Mouse (Mus musculus): Measurements from ENCODE around the gene 4930452B06Rik. TPM values are rescaled to one million over a fixed set of nuclear protein-coding genes. Genes with fewer than 3 reads are reported as not detected.
A peak's percentile ranks its signal among the peaks of the same experiment; 100 is the strongest.

The 4930452B06Rik gene
- polyA plus RNA-seq, 1 experiment: 3.8 TPM

GRCm38 (mm10) chr14:8472884-8473283, 193.2 kb downstream of the 4930452B06Rik start:
- Histone ChIP-seq H3K4me1 (ENCODE audit: control insufficient read depth, insufficient read depth, low read length) (peaks cover 2% of the 10 kb centered on the region; the same call in 1 of the 2 replicates), H3K27ac (ENCODE audit: insufficient read depth, low read length) (no peak overlapping the region), H3K4me3 (ENCODE audit: insufficient read depth, low read length) (no peak overlapping the region)
- no peak for TF ChIP-seq CTCF (IDR thresholded peaks at IDR 0.05; ENCODE audit: extremely low read depth, insufficient read depth, low read length)
- no peak for TF ChIP-seq POLR2A (IDR thresholded peaks at IDR 0.05; ENCODE audit: extremely low read depth, insufficient read depth, low read length)

GRCm38 (mm10) chr14:8464401-8465154, 201.5 kb downstream of the 4930452B06Rik start:
- H3K4me3 ChIP-seq (ENCODE audit: insufficient read depth, low read length): no peak overlapping the region
- TF ChIP-seq CTCF (IDR thresholded peaks at IDR 0.05; ENCODE audit: extremely low read depth, insufficient read depth, low read length): no peak
- H3K4me1 ChIP-seq (ENCODE audit: control insufficient read depth, insufficient read depth, low read length): peaks cover 3% of the 10 kb centered on the region; the same call in 1 of the 2 replicates
- H3K27ac ChIP-seq (ENCODE audit: insufficient read depth, low read length): no peak overlapping the region

- peaks cover 3% of the 10 kb centered on the region; the same call in 1 of the 2 replicates for H3K4me1 ChIP-seq (ENCODE audit: control insufficient read depth, insufficient read depth, low read length)
- H3K27ac ChIP-seq (ENCODE audit: insufficient read depth, low read length): no peak overlapping the region
- no peak overlapping the region for H3K4me3 ChIP-seq (ENCODE audit: insufficient read depth, low read length)
- no peak for TF ChIP-seq CTCF (IDR thresholded peaks at IDR 0.05; ENCODE audit: extremely low read depth, insufficient read depth, low read length)
- TF ChIP-seq POLR2A (IDR thresholded peaks at IDR 0.05; ENCODE audit: extremely low read depth, insufficient read depth, low read length): no peak
Observed at GRCm38 (mm10) chr14:8462973-8463372, 203.1 kb downstream of the 4930452B06Rik start.

- Histone ChIP-seq H3K4me1 (ENCODE audit: control insufficient read depth, insufficient read depth, low read length) (peaks cover 3% of the 10 kb centered on the region; the same call in 1 of the 2 replicates), H3K27ac (ENCODE audit: insufficient read depth, low read length) (no peak overlapping the region), H3K4me3 (ENCODE audit: insufficient read depth, low read length) (no peak overlapping the region)
- TF ChIP-seq POLR2A (IDR thresholded peaks at IDR 0.05; ENCODE audit: extremely low read depth, insufficient read depth, low read length) (no peak), CTCF (IDR thresholded peaks at IDR 0.05; ENCODE audit: extremely low read depth, insufficient read depth, low read length) (no peak)
Observed at GRCm38 (mm10) chr14:8462321-8462909, 203.6 kb downstream of the 4930452B06Rik start.

GRCm38 (mm10) chr14:8460226-8461129, 205.6 kb downstream of the 4930452B06Rik start:
- TF ChIP-seq CTCF (IDR thresholded peaks at IDR 0.05; ENCODE audit: extremely low read depth, insufficient read depth, low read length) (peak; percentile 93), POLR2A (IDR thresholded peaks at IDR 0.05; ENCODE audit: extremely low read depth, insufficient read depth, low read length) (no peak)
- Histone ChIP-seq H3K4me1 (ENCODE audit: control insufficient read depth, insufficient read depth, low read length) (peaks cover 3% of the 10 kb centered on the region; the same call in 1 of the 2 replicates), H3K27ac (ENCODE audit: insufficient read depth, low read length) (no peak overlapping the region), H3K4me3 (ENCODE audit: insufficient read depth, low read length) (no peak overlapping the region)

GRCm38 (mm10) chr14:8459759-8460158, 206.3 kb downstream of the 4930452B06Rik start:
- no peak for TF ChIP-seq POLR2A (IDR thresholded peaks at IDR 0.05; ENCODE audit: extremely low read depth, insufficient read depth, low read length)
- no peak for TF ChIP-seq CTCF (IDR thresholded peaks at IDR 0.05; ENCODE audit: extremely low read depth, insufficient read depth, low read length)
- no peak overlapping the region for H3K4me3 ChIP-seq (ENCODE audit: insufficient read depth, low read length)
- H3K4me1 ChIP-seq (ENCODE audit: control insufficient read depth, insufficient read depth, low read length): peaks cover under 1% of the 10 kb centered on the region; the same call in 1 of the 2 replicates
- no peak overlapping the region for H3K27ac ChIP-seq (ENCODE audit: insufficient read depth, low read length)

- H3K4me1 ChIP-seq (ENCODE audit: control insufficient read depth, insufficient read depth, low read length): no peaks in the 10 kb centered on the region
- no peak overlapping the region for H3K27ac ChIP-seq (ENCODE audit: insufficient read depth, low read length)
- TF ChIP-seq CTCF (IDR thresholded peaks at IDR 0.05; ENCODE audit: extremely low read depth, insufficient read depth, low read length) (no peak), POLR2A (IDR thresholded peaks at IDR 0.05; ENCODE audit: extremely low read depth, insufficient read depth, low read length) (no peak)
- H3K4me3 ChIP-seq (ENCODE audit: insufficient read depth, low read length): no peak overlapping the region
Observed at GRCm38 (mm10) chr14:8451117-8451516, 214.9 kb downstream of the 4930452B06Rik start.

- TF ChIP-seq CTCF (IDR thresholded peaks at IDR 0.05; ENCODE audit: extremely low read depth, insufficient read depth, low read length): no peak
- H3K4me1 ChIP-seq (ENCODE audit: control insufficient read depth, insufficient read depth, low read length): no peaks in the 10 kb centered on the region
- H3K4me3 ChIP-seq (ENCODE audit: insufficient read depth, low read length): no peak overlapping the region
- H3K27ac ChIP-seq (ENCODE audit: insufficient read depth, low read length): no peak overlapping the region
Observed at GRCm38 (mm10) chr14:8450342-8450741, 215.7 kb downstream of the 4930452B06Rik start.

GRCm38 (mm10) chr14:8449299-8449698, 216.7 kb downstream of the 4930452B06Rik start:
- Histone ChIP-seq H3K4me3 (ENCODE audit: insufficient read depth, low read length) (no peak overlapping the region), H3K27ac (ENCODE audit: insufficient read depth, low read length) (no peak overlapping the region)

More at GRCm38 (mm10) chr14:8449299-8449698, 216.7 kb downstream of the 4930452B06Rik start:
- H3K4me1 ChIP-seq (ENCODE audit: control insufficient read depth, insufficient read depth, low read length): no peaks in the 10 kb centered on the region
- no peak for TF ChIP-seq CTCF (IDR thresholded peaks at IDR 0.05; ENCODE audit: extremely low read depth, insufficient read depth, low read length)
- TF ChIP-seq POLR2A (IDR thresholded peaks at IDR 0.05; ENCODE audit: extremely low read depth, insufficient read depth, low read length): no peak

Data from cortical plate, adult 2 months (tissue).